ENCODE assay signal across 9 mouse cellular contexts in the genomic region with DNA sequence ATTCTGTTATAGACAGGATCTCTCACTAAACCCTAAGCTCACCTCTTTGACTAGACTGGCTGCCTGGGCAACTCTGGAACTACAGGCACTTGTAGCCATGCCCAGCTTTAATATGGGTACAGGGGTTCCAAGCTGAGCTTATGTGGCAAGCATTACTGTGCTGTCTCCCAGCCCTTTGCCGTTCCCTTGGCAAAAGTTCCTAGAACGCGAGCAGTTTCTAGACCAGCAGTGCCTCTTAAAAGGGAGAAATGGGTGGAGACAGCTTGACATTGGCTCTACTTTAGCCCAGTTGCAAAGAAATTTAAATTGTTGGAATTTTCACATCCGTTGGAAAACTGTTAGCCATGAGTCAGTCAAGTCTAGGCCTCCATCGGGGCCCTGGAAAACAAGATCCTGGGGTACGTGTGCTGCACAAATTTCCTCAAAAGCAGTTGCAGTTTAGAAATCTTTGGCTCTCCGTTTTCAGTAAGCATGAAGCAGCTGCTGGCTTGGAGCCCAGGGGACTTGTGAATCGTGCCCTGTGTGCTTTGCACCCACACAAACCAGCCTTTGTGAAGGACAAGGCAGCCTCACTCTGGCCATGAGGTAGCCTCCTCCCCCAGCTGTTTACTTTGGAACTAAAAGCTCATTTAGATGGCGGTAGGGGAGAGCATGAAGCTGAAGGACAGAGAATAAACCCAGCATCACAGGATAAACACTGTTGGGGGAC.
A peak's percentile ranks its signal among the peaks of the same experiment; 100 is the strongest.
DNase-seq lines count a peak whose midpoint lies in the region; ATAC-seq and TF ChIP-seq lines count a peak whose summit lies in the region.
"Had no signal": no experiment of that assay in that cellular context is flagged by ENCODE, and none has a peak within 500 bp of the region (broad histone marks: within the 10 kb centered on the region; RNA-seq: fewer than 3 reads in every experiment).

No protein-coding gene starts in this region.

- H3K4me3 ChIP-seq in hindbrain, embryonic 10.5 days, result no peak overlapping the region
- H3K4me3 ChIP-seq in lung, postnatal 0 days (ENCODE audit: low read depth, low read length), result no peak overlapping the region
- H3K4me3 ChIP-seq: megakaryocyte, embryonic 14.5 days had no signal

- H3K9me3 ChIP-seq in hindbrain, embryonic 10.5 days, result no peaks in the 10 kb centered on the region
- H3K9me3 ChIP-seq in lung, postnatal 0 days (ENCODE audit: low read length), result no peaks in the 10 kb centered on the region
- H3K9me3 ChIP-seq: megakaryocyte, embryonic 14.5 days had no signal

- no peak overlapping the region for H3K9ac ChIP-seq in lung, postnatal 0 days (replicated peaks; ENCODE audit: low read depth)

- H3K27ac ChIP-seq in hindbrain, embryonic 10.5 days, result peak overlapping the region; percentile 87
- H3K27ac ChIP-seq in lung, postnatal 0 days (ENCODE audit: low read length), result peak overlapping the region; percentile 69

- DNase-seq in Muller cell, postnatal 12 days (ENCODE audit: inconsistent ontology term), result peak; percentile 97
- peak; percentile 63 for DNase-seq in cerebellum, adult 9-11 months
- DNase-seq in frontal cortex, adult 2 months (ENCODE audit: extremely low spot score in 1 of 2, low spot score in 1 of 2), result peak; percentile 84 to 90
- peak; percentile 62 for DNase-seq in hindbrain, embryonic 10.5 days (ENCODE audit: low spot score)
- DNase-seq in layer of hippocampus, adult 9-11 months, result peak; percentile 93
- peak; percentile 84 for DNase-seq in lung, postnatal 0 days (ENCODE audit: low spot score)
- peak; percentile 88 for DNase-seq in right cerebral cortex, adult 18-20 months
- DNase-seq in c-Kit-positive CD71-positive TER-119-positive erythroid progenitor cells, embryonic 14.5 days (ENCODE audit: low spot score), result no peak

- H3K4me2 ChIP-seq in lung, postnatal 0 days (replicated peaks; ENCODE audit: low read depth, low read length), result no peak overlapping the region; the same call in 1 of the 2 replicates

- no peak for TF ChIP-seq EP300 in lung, postnatal 0 days (IDR thresholded peaks at IDR 0.05)

- peaks cover 9% of the 10 kb centered on the region for H3K36me3 ChIP-seq in hindbrain, embryonic 10.5 days
- no peaks in the 10 kb centered on the region for H3K36me3 ChIP-seq in lung, postnatal 0 days (ENCODE audit: insufficient read depth, low read length)

- 50% methylated on average over 9 of the region's 9 CpGs for WGBS in hindbrain, embryonic 10.5 days
- WGBS in lung, postnatal 0 days, result 22% methylated on average over 9 of the region's 9 CpGs

- no peak for TF ChIP-seq CTCF in lung, postnatal 0 days (IDR thresholded peaks at IDR 0.05)

- H3K27me3 ChIP-seq in hindbrain, embryonic 10.5 days (ENCODE audit: insufficient read depth, poor library complexity, severe bottlenecking), result peaks cover 10% of the 10 kb centered on the region
- no peaks in the 10 kb centered on the region for H3K27me3 ChIP-seq in lung, postnatal 0 days (replicated peaks; ENCODE audit: insufficient read depth, low read length)

- peak; percentile 84 for ATAC-seq in lung, postnatal 0 days

- H3K4me1 ChIP-seq in hindbrain, embryonic 10.5 days (replicated peaks), result peaks cover 77% of the 10 kb centered on the region
- H3K4me1 ChIP-seq in lung, postnatal 0 days (ENCODE audit: insufficient read depth, low read depth, low read length), result peaks cover 16% of the 10 kb centered on the region; the same call in 1 of the 2 replicates
- H3K4me1 ChIP-seq: megakaryocyte, embryonic 14.5 days had no signal
